Mouse (Mus musculus): Measurements from ENCODE around the gene Cers6. TPM values are rescaled to one million over a fixed set of nuclear protein-coding genes. Genes with fewer than 3 reads are reported as not detected.
A peak's percentile ranks its signal among the peaks of the same experiment; 100 is the strongest.

The Cers6 gene
- polyA plus RNA-seq, 1 experiment from 2014 or later = 26.8 TPM

- no peaks in the 10 kb centered on the region for H3K9me3 ChIP-seq (ENCODE audit: control insufficient read depth, low read length)
- no peaks in the 10 kb centered on the region for H3K4me1 ChIP-seq (ENCODE audit: control insufficient read depth, insufficient read depth, low read length)
- ATAC-seq (ENCODE audit: insufficient number of reproducible peaks, low FRiP score, low TSS enrichment, low read depth) = no peak
- no peaks in the 10 kb centered on the region for H3K27me3 ChIP-seq (ENCODE audit: control insufficient read depth, insufficient read depth, low read length)
- WGBS = 40% methylated on average over 4 of the region's 4 CpGs
- H3K27ac ChIP-seq (replicated peaks; ENCODE audit: low read depth, low read length) = no peak overlapping the region
- no peak overlapping the region for H3K9ac ChIP-seq (ENCODE audit: low read length)
- H3K36me3 ChIP-seq (ENCODE audit: control insufficient read depth, insufficient read depth, low read length) = no peaks in the 10 kb centered on the region
- no peak overlapping the region for H3K4me2 ChIP-seq (ENCODE audit: low read depth, severe bottlenecking)
- no peak overlapping the region for H3K4me3 ChIP-seq (ENCODE audit: low read depth, low read length)
- DNase-seq (ENCODE audit: low spot score) = no peak
These were observed 174.2 kb downstream of the Cers6 start for GRCm38 (mm10) chr2:69035457-69035856.

DNA sequence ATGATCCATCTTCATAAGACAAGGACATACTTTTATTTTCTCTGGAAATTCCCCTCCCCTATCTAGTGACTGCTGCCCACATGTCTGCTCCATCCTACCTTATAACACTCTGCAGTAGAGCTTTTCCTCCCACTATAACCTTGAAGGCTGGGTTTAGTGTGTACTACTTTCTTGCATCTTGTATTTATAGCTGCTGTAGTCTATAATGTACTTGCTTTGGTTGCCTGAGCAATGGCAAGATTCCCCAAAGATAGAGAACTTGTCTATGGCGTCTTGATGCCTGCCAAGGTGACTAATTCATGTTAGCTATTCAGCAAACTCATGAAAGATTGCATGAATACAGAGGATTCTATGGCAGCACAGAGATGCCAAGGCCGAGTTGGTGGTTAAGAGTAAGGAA lies 176.1 kb downstream of the Cers6 start:
- Histone ChIP-seq H3K36me3 (ENCODE audit: control insufficient read depth, insufficient read depth, low read length) (no peaks in the 10 kb centered on the region), H3K27me3 (ENCODE audit: control insufficient read depth, insufficient read depth, low read length) (no peaks in the 10 kb centered on the region), H3K4me2 (ENCODE audit: low read depth, severe bottlenecking) (no peak overlapping the region), H3K27ac (replicated peaks; ENCODE audit: low read depth, low read length) (no peak overlapping the region), H3K4me3 (ENCODE audit: low read depth, low read length) (no peak overlapping the region), H3K4me1 (ENCODE audit: control insufficient read depth, insufficient read depth, low read length) (no peaks in the 10 kb centered on the region), H3K9me3 (ENCODE audit: control insufficient read depth, low read length) (no peaks in the 10 kb centered on the region), H3K9ac (ENCODE audit: low read length) (no peak overlapping the region)
- DNase-seq (ENCODE audit: low spot score) (no peak), ATAC-seq (ENCODE audit: insufficient number of reproducible peaks, low FRiP score, low TSS enrichment, low read depth) (no peak)
- 92% methylated on average over 2 of the region's 2 CpGs for WGBS

DNA sequence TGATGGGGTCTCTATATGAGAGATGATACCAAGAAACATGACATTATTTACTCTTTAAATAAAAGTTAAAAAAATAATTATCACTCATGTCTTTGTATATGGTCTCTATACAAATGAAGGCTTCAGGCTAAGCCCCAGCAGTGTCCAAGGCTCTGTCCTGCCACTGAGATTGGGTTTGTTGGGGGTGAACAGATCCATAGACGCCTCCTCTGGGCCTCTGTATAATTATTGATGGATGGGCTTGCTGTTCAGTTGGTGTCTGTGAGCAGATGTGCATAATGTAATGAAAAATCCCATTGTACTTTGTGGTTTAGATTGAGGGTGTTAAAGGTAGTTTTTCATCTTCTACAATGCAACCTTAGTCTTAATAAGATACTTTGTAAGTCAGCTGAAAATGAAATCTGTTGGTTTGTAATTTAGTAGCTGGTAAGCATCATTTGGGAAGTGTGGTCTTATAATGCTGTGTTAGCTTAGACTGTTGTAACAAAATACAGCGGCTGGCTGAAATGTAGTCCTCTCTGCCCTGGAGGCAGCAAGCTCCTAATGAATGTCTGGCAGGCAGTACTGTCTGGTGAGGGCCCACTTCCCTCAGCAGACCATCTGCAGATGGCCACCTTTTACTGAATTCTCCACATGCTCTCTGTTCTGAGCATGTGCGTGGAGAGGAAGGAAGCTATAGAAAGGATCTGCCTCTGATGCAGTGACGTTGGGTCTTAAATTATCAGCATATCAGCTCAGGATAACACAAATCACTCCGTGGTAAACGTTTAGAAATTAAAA lies 181.3 kb downstream of the Cers6 start:
- Histone ChIP-seq H3K36me3 (ENCODE audit: control insufficient read depth, insufficient read depth, low read length) (no peaks in the 10 kb centered on the region), H3K27me3 (ENCODE audit: control insufficient read depth, insufficient read depth, low read length) (no peaks in the 10 kb centered on the region), H3K4me2 (ENCODE audit: low read depth, severe bottlenecking) (no peak overlapping the region), H3K9ac (ENCODE audit: low read length) (no peak overlapping the region), H3K4me1 (ENCODE audit: control insufficient read depth, insufficient read depth, low read length) (peaks cover 2% of the 10 kb centered on the region; the same call in 1 of the 2 replicates), H3K9me3 (ENCODE audit: control insufficient read depth, low read length) (no peaks in the 10 kb centered on the region), H3K4me3 (ENCODE audit: low read depth, low read length) (no peak overlapping the region), H3K27ac (replicated peaks; ENCODE audit: low read depth, low read length) (no peak overlapping the region)
- ATAC-seq (ENCODE audit: insufficient number of reproducible peaks, low FRiP score, low TSS enrichment, low read depth) (no peak), DNase-seq (ENCODE audit: low spot score) (no peak)
- 43% methylated on average over 6 of the region's 6 CpGs for WGBS

DNA sequence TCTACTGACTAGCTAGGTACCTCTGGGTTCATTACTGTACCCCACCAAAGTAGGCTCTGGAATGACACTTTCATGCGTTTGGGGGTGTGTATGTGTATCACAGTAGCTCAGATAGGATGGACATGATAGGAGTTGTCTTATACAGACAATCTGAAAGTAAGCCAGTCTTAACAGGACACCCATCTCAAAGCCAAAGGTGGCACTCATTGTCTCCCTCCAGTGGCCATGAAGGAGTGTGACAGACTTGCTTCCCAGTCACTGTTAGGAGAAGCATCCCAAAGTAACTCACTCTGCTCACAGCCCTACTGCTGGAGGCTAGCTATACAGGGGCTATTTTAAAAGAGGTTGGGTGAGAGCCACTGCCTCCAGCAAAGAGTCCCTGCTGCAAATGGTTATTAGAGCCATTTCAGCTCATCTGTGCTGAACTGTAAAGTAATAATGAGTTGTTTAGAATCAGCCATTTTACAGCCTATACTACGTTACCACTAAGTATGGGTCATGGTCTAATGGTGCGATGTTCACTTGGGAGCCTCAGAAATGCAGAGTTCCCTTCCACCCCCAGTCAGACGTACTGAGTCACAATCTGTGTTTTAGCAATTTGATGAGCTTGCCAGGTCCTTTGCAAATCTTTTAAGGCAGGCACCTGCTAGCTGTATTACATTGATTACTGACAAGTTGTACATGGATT lies 182.3 kb downstream of the Cers6 start:
- no peak overlapping the region for H3K27ac ChIP-seq (replicated peaks; ENCODE audit: low read depth, low read length)
- H3K9ac ChIP-seq (ENCODE audit: low read length) = no peak overlapping the region
- DNase-seq (ENCODE audit: low spot score) = peak; percentile 61
- H3K4me3 ChIP-seq (ENCODE audit: low read depth, low read length) = no peak overlapping the region
- H3K4me2 ChIP-seq (ENCODE audit: low read depth, severe bottlenecking) = no peak overlapping the region
- H3K36me3 ChIP-seq (ENCODE audit: control insufficient read depth, insufficient read depth, low read length) = no peaks in the 10 kb centered on the region
- H3K9me3 ChIP-seq (ENCODE audit: control insufficient read depth, low read length) = no peaks in the 10 kb centered on the region
- H3K4me1 ChIP-seq (ENCODE audit: control insufficient read depth, insufficient read depth, low read length) = peaks cover 2% of the 10 kb centered on the region; the same call in 1 of the 2 replicates
- WGBS = 49% methylated on average over 4 of the region's 4 CpGs
- peak; percentile 45; the same call in 1 of the 2 replicates for ATAC-seq (ENCODE audit: insufficient number of reproducible peaks, low FRiP score, low TSS enrichment, low read depth)
- no peaks in the 10 kb centered on the region for H3K27me3 ChIP-seq (ENCODE audit: control insufficient read depth, insufficient read depth, low read length)

DNA sequence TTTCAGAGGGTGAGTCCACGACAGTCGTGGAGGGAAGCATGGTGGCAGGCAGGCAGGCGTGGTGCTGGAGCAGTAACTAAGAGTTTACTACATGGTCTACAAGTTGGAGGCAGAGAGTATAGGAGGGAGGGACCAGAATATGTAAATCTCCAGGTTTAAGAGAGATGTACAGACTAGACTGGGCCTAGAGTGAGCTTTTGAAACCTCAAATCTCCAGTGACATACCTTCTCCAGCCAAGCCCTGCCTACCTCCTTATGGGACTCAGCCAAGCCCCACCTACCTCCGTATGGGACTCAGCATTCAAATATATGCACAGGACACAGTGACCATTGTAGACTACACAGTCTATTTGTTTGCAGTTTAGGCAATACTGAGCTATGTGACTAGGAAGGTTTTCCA lies 184.7 kb downstream of the Cers6 start:
- H3K27me3 ChIP-seq (ENCODE audit: control insufficient read depth, insufficient read depth, low read length) = no peaks in the 10 kb centered on the region
- DNase-seq (ENCODE audit: low spot score) (no peak), ATAC-seq (ENCODE audit: insufficient number of reproducible peaks, low FRiP score, low TSS enrichment, low read depth) (no peak)
- 86% methylated on average over 4 of the region's 4 CpGs for WGBS
- no peak overlapping the region for H3K4me3 ChIP-seq (ENCODE audit: low read depth, low read length)
- H3K9me3 ChIP-seq (ENCODE audit: control insufficient read depth, low read length) = no peaks in the 10 kb centered on the region
- no peak overlapping the region for H3K9ac ChIP-seq (ENCODE audit: low read length)
- no peak overlapping the region for H3K27ac ChIP-seq (replicated peaks; ENCODE audit: low read depth, low read length)
- H3K4me1 ChIP-seq (ENCODE audit: control insufficient read depth, insufficient read depth, low read length) = peaks cover 2% of the 10 kb centered on the region; the same call in 1 of the 2 replicates
- H3K4me2 ChIP-seq (ENCODE audit: low read depth, severe bottlenecking) = no peak overlapping the region
- no peaks in the 10 kb centered on the region for H3K36me3 ChIP-seq (ENCODE audit: control insufficient read depth, insufficient read depth, low read length)

GRCm38 (mm10) chr2:69047297-69047696 lies 186.1 kb downstream of the Cers6 start:
- WGBS = 74% methylated on average over 7 of the region's 7 CpGs
- ATAC-seq (ENCODE audit: insufficient number of reproducible peaks, low FRiP score, low TSS enrichment, low read depth) (no peak), DNase-seq (ENCODE audit: low spot score) (no peak)
- Histone ChIP-seq H3K36me3 (ENCODE audit: control insufficient read depth, insufficient read depth, low read length) (no peaks in the 10 kb centered on the region), H3K4me1 (ENCODE audit: control insufficient read depth, insufficient read depth, low read length) (peaks cover 2% of the 10 kb centered on the region; the same call in 1 of the 2 replicates), H3K4me3 (ENCODE audit: low read depth, low read length) (no peak overlapping the region), H3K27ac (replicated peaks; ENCODE audit: low read depth, low read length) (no peak overlapping the region), H3K9ac (ENCODE audit: low read length) (no peak overlapping the region), H3K27me3 (ENCODE audit: control insufficient read depth, insufficient read depth, low read length) (no peaks in the 10 kb centered on the region), H3K9me3 (ENCODE audit: control insufficient read depth, low read length) (no peaks in the 10 kb centered on the region), H3K4me2 (ENCODE audit: low read depth, severe bottlenecking) (no peak overlapping the region)

DNA sequence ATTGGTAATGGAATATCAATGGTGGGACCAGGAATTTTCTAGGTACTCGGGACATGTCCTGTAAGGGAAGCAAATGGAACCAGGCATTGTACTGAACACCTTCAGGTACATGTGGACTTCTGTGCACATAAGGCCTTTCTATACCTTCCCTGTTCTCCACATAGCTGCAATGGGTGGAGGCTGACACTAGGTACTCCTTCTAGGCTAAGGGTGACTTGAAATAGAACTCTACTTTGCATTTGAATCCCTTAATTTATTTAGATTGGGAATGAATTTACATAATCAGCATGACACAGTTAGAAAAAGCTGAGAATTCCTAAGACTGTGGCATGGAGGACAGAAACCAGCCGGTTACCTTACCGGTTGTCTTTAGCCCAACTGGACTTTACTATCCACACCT lies 186.6 kb downstream of the Cers6 start:
- H3K27ac ChIP-seq (replicated peaks; ENCODE audit: low read depth, low read length) = no peak overlapping the region
- no peak overlapping the region for H3K4me2 ChIP-seq (ENCODE audit: low read depth, severe bottlenecking)
- no peak overlapping the region for H3K9ac ChIP-seq (ENCODE audit: low read length)
- ATAC-seq (ENCODE audit: insufficient number of reproducible peaks, low FRiP score, low TSS enrichment, low read depth) (no peak), DNase-seq (ENCODE audit: low spot score) (no peak)
- peaks cover under 1% of the 10 kb centered on the region; the same call in 1 of the 2 replicates for H3K4me1 ChIP-seq (ENCODE audit: control insufficient read depth, insufficient read depth, low read length)
- 90% methylated on average over 3 of the region's 3 CpGs for WGBS
- no peak overlapping the region for H3K4me3 ChIP-seq (ENCODE audit: low read depth, low read length)
- no peaks in the 10 kb centered on the region for H3K27me3 ChIP-seq (ENCODE audit: control insufficient read depth, insufficient read depth, low read length)
- no peaks in the 10 kb centered on the region for H3K36me3 ChIP-seq (ENCODE audit: control insufficient read depth, insufficient read depth, low read length)
- H3K9me3 ChIP-seq (ENCODE audit: control insufficient read depth, low read length) = no peaks in the 10 kb centered on the region

DNA sequence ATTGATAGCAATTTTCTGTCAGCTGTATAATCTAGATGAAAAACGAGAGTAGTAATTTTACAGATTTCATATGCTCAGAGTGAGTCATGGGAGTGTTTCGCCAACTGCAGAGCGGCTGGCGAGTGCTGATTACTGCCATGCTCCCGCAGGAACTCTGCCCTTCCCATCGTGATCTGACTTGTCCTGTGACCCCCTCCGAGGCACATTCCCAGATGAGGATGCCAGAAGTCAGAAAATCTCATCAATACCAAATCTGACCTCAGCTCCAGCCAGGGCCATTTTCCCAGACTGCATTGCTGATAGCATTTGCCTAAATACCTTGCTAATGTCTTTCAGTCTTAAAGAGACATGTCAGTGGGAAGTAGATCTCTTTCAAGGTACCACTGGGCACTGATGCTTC lies 187.9 kb downstream of the Cers6 start:
- Histone ChIP-seq H3K4me3 (ENCODE audit: low read depth, low read length) (no peak overlapping the region), H3K4me1 (ENCODE audit: control insufficient read depth, insufficient read depth, low read length) (peaks cover 7% of the 10 kb centered on the region), H3K27ac (replicated peaks; ENCODE audit: low read depth, low read length) (no peak overlapping the region), H3K9me3 (ENCODE audit: control insufficient read depth, low read length) (no peaks in the 10 kb centered on the region), H3K9ac (ENCODE audit: low read length) (no peak overlapping the region), H3K4me2 (ENCODE audit: low read depth, severe bottlenecking) (no peak overlapping the region), H3K36me3 (ENCODE audit: control insufficient read depth, insufficient read depth, low read length) (no peaks in the 10 kb centered on the region), H3K27me3 (ENCODE audit: control insufficient read depth, insufficient read depth, low read length) (no peaks in the 10 kb centered on the region)
- ATAC-seq (ENCODE audit: insufficient number of reproducible peaks, low FRiP score, low TSS enrichment, low read depth) = no peak
- WGBS = 43% methylated on average over 7 of the region's 7 CpGs
- DNase-seq (ENCODE audit: low spot score) = no peak

Measured in limb, embryonic 11.5 days (tissue).